Mouse (Mus musculus): ENCODE data around the gene Mylk. TPM values are rescaled to one million over a fixed set of nuclear protein-coding genes. Genes with fewer than 3 reads are reported as not detected.

The Mylk gene
- polyA plus RNA-seq, 1 experiment from 2014 or later, result 97.3 TPM

DNA sequence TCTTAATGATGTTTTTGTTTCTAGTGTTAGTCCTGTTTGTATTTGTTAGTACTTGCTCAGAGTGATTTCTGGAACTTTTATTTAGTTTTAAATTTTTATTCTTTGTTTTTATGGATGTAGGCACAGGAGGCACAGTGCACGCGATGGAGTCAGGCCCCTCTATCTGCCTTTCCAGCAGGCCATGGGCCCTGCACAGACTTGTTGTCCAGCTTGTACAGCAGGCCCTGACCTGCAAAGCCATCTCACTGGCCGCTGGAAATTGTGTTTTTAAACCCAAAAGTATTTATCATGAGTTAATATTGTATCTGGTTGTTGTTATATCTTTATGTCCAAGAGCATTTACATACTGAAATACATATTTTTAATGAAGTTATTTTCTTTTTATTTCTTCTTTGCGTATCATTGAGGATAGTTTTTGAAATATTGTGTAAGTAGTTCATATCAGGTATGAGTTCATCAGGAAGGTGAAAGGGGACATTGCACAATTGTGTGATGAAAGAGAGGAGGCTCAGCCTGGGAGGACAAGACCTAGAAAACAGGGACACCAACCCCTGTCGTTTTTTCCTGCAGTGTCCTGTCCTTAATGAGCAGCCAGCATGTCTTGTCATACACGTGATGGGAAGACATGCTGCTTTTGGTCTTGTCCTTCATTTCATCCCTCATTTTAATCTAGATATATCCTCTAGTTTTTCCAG, 301.2 kb downstream of the Mylk start:
- Histone ChIP-seq H3K36me3 (peaks cover 18% of the 10 kb centered on the region; the same call in 1 of the 2 replicates), H3K9ac (no peak overlapping the region), H3K27ac (no peak overlapping the region), H3K4me2 (no peak overlapping the region), H3K27me3 (no peaks in the 10 kb centered on the region), H3K4me3 (replicated peaks) (no peak overlapping the region), H3K4me1 (peaks cover 4% of the 10 kb centered on the region; the same call in 1 of the 2 replicates), H3K9me3 (replicated peaks) (no peaks in the 10 kb centered on the region)
- ATAC-seq (replicated peaks; ENCODE audit: low FRiP score), result no peak
- 83% methylated on average over 6 of the region's 6 CpGs for WGBS

DNA sequence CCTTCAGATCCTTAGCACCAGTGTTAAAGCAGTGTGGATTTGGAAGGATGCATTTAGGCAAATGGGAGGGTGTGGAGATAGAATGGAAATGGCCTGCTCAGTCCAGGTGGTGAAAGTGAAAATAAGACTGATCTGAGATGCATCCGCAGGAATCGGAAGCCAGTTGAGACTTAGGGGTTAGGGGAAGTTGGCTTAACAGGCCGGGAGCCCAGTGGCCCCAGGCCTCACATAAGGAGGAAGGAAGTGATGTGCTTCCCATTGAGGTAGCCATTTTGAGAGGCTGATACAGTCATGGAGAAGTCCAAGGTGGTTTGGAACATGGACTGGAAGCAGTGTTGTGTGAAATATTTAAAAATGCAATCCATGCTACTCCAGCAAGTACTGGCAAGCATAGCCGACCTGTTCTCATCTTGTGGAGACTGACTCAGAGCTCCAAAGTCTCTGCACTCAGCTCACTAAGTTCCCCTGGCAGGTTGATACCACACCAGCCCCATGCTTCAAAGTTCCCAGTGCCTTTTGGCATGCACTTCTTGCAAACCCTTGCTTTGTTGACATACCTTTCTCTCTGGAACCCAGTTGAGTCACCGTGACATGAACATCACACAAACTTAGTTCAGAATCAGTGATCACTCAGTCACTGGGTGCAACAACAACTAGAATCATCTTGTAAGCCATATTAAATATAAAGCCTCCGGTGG, 302.4 kb downstream of the Mylk start:
- peaks cover 7% of the 10 kb centered on the region; the same call in 1 of the 2 replicates for H3K36me3 ChIP-seq
- H3K4me1 ChIP-seq, result peaks cover 5% of the 10 kb centered on the region; the same call in 1 of the 2 replicates
- no peak overlapping the region for H3K27ac ChIP-seq
- no peak overlapping the region for H3K4me2 ChIP-seq
- no peak overlapping the region for H3K4me3 ChIP-seq (replicated peaks)
- H3K9ac ChIP-seq, result no peak overlapping the region
- WGBS, result 89% methylated on average over 6 of the region's 6 CpGs
- no peaks in the 10 kb centered on the region for H3K27me3 ChIP-seq
- no peak for ATAC-seq (replicated peaks; ENCODE audit: low FRiP score)
- no peaks in the 10 kb centered on the region for H3K9me3 ChIP-seq (replicated peaks)

DNA sequence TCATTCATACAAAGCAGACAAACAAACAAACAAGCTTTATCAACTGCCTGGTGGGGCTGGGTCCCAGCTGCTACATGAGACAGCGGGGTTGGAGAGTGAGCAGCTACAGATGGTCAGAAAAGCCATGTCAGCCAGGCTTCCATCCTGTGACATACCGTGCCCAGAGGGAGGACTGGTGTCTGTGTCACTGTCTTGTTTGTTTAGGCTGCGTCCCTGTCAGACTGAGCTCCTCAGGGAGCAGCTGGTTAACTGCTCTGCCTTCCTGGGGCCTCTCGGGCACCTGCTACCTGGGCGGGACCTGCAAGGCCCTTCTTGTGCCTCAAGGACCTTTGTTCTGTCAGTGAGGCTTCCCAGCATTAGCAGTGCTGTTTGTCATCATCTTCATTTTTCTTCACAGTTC, 306.1 kb downstream of the Mylk start:
- ATAC-seq (replicated peaks; ENCODE audit: low FRiP score), result peak; percentile 85
- WGBS, result 44% methylated on average over 5 of the region's 5 CpGs
- Histone ChIP-seq H3K36me3 (no peaks in the 10 kb centered on the region), H3K4me3 (replicated peaks) (no peak overlapping the region), H3K9me3 (replicated peaks) (no peaks in the 10 kb centered on the region), H3K27me3 (no peaks in the 10 kb centered on the region), H3K9ac (no peak overlapping the region), H3K4me2 (no peak overlapping the region), H3K4me1 (peaks cover 5% of the 10 kb centered on the region; the same call in 1 of the 2 replicates), H3K27ac (no peak overlapping the region)

Other genes starting within 250 kb of the Mylk start
- 15.6 and 15.8 TPM in 2 replicates for gene Kalrn, start 171.7 kb upstream of the Mylk start, polyA plus RNA-seq (2015; fragmentation: Nextera tagmentation; extraction: Ambion mirVana)
- gene Ropn1, start 95.3 kb upstream of the Mylk start, polyA plus RNA-seq (2015; fragmentation: Nextera tagmentation; extraction: Ambion mirVana), result not detected in 2 replicates
- 7.0 and 7.6 TPM in 2 replicates for gene Ccdc14, start 54.6 kb upstream of the Mylk start, polyA plus RNA-seq (2015; fragmentation: Nextera tagmentation; extraction: Ambion mirVana)

Data from kidney, embryonic 15.5 days (tissue).